Mouse (Mus musculus): ENCODE results near the gene Dock10. TPM values are rescaled to one million over a fixed set of nuclear protein-coding genes. Genes with fewer than 3 reads are reported as not detected.

The Dock10 gene
- polyA plus RNA-seq, 1 experiment from 2014 or later: 2.8 TPM

DNA sequence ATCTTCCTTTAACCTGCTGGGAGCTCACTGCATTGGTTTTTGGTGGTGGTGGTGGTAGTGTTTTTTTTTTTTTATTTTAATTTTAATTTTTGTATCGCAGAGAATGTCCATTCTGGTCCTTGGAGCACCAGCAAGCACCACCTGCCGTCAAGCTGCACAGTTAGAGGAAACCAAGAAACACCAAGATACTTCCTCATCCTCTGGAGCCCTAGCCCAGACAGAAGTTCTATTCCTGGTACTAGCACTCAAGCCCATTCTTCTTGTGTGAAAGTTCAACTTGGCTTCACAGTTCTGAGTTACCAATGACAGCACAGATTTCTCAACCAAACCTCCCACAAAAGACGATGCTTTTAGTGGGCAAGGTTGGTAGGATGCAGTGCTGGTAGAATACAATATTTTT lies 86.6 kb downstream of the Dock10 start:
- no peak overlapping the region for H3K9ac ChIP-seq (ENCODE audit: low read length)
- no peak overlapping the region for H3K27ac ChIP-seq (replicated peaks)
- no peaks in the 10 kb centered on the region for H3K9me3 ChIP-seq (ENCODE audit: control insufficient read depth, low read length)
- no peaks in the 10 kb centered on the region for H3K36me3 ChIP-seq (ENCODE audit: control insufficient read depth, insufficient read depth, low read length)
- 73% methylated on average over 3 of the region's 3 CpGs for WGBS
- no peak overlapping the region for H3K4me3 ChIP-seq (ENCODE audit: low read depth, low read length)
- no peak overlapping the region for H3K4me2 ChIP-seq (replicated peaks; ENCODE audit: low read depth)
- H3K27me3 ChIP-seq (ENCODE audit: control insufficient read depth, insufficient read depth, low read length): no peaks in the 10 kb centered on the region
- ATAC-seq (ENCODE audit: low FRiP score, low TSS enrichment) (no peak), DNase-seq (ENCODE audit: low spot score) (no peak)
- TF ChIP-seq EP300 (optimal IDR thresholded peaks at IDR 0.05) (no peak), CTCF (IDR thresholded peaks at IDR 0.05; ENCODE audit: low read depth) (no peak)
- H3K4me1 ChIP-seq (replicated peaks; ENCODE audit: control insufficient read depth, insufficient read depth): no peaks in the 10 kb centered on the region

DNA sequence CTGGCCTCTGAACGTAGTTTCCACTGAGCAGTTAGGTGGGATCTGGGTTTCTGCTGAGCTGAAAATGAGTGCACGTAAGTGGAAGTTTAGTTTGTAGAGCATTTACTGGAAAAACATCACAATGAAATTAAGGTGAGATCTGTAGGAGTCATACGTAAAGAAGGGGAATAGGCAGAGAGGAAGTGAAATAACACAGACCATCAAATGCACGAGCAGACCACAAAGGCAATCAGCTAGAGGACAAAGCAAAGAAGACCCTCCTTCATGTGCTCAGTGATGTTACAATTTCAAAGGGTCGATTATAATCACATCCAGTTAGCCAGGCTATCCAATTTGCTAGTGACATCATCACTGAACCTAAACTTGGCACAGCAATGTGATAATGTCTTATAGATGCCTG lies 87.3 kb downstream of the Dock10 start:
- DNase-seq (ENCODE audit: low spot score) (no peak), ATAC-seq (ENCODE audit: low FRiP score, low TSS enrichment) (no peak)
- H3K27me3 ChIP-seq (ENCODE audit: control insufficient read depth, insufficient read depth, low read length): no peaks in the 10 kb centered on the region
- no peaks in the 10 kb centered on the region for H3K4me1 ChIP-seq (replicated peaks; ENCODE audit: control insufficient read depth, insufficient read depth)
- 64% methylated on average over 5 of the region's 5 CpGs for WGBS
- TF ChIP-seq CTCF (IDR thresholded peaks at IDR 0.05; ENCODE audit: low read depth) (no peak), EP300 (optimal IDR thresholded peaks at IDR 0.05) (no peak)
- no peak overlapping the region for H3K27ac ChIP-seq (replicated peaks)
- no peak overlapping the region for H3K4me3 ChIP-seq (ENCODE audit: low read depth, low read length)
- H3K9me3 ChIP-seq (ENCODE audit: control insufficient read depth, low read length): no peaks in the 10 kb centered on the region
- no peak overlapping the region for H3K4me2 ChIP-seq (replicated peaks; ENCODE audit: low read depth)
- H3K36me3 ChIP-seq (ENCODE audit: control insufficient read depth, insufficient read depth, low read length): no peaks in the 10 kb centered on the region
- H3K9ac ChIP-seq (ENCODE audit: low read length): no peak overlapping the region

DNA sequence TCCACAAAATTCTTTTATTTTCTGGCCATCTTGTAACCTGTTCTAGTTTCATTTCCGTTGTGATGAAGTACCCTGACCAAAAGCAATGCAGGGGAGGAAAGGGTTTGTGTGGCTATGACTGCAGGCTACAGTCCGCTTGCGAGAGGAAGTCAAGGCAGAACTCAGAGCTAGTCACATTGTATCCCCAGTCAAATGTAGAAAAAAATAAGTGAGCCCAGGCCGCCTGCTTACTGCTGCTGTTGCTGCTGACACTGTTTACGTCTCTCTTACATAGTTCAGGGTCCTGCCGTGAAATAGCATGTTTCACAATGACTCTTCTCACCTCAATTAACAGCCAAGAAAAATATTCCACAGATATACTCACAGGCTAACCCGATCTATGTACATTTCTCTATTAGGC lies 87.9 kb downstream of the Dock10 start:
- H3K4me1 ChIP-seq (replicated peaks; ENCODE audit: control insufficient read depth, insufficient read depth): no peaks in the 10 kb centered on the region
- TF ChIP-seq EP300 (optimal IDR thresholded peaks at IDR 0.05): no peak
- no peak for TF ChIP-seq CTCF (IDR thresholded peaks at IDR 0.05; ENCODE audit: low read depth)
- ATAC-seq (ENCODE audit: low FRiP score, low TSS enrichment) (no peak), DNase-seq (ENCODE audit: low spot score) (no peak)
- H3K4me2 ChIP-seq (replicated peaks; ENCODE audit: low read depth): no peak overlapping the region
- no peak overlapping the region for H3K9ac ChIP-seq (ENCODE audit: low read length)
- no peak overlapping the region for H3K27ac ChIP-seq (replicated peaks)
- H3K9me3 ChIP-seq (ENCODE audit: control insufficient read depth, low read length): no peaks in the 10 kb centered on the region
- no peak overlapping the region for H3K4me3 ChIP-seq (ENCODE audit: low read depth, low read length)
- WGBS: 72% methylated on average over 7 of the region's 7 CpGs
- H3K36me3 ChIP-seq (ENCODE audit: control insufficient read depth, insufficient read depth, low read length): no peaks in the 10 kb centered on the region
- no peaks in the 10 kb centered on the region for H3K27me3 ChIP-seq (ENCODE audit: control insufficient read depth, insufficient read depth, low read length)

DNA sequence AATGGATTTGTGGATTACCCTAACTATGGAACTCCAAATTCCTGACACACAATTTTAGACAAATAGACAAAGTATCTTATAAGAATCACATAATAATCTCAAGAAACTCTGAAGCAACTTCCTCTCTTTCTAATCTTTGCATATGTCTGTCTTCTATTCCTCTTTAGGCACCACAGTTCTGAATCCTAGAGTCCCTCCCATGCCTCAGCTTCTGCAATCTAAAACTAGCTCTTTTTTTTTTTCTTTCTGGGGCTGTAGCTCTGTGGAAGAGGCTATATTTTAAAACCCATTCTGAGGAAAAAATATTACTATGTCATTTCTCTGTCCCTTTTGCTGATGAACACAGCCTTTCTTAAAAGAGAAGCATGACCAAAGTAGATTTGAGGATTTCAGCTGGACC lies 92.6 kb downstream of the Dock10 start:
- H3K4me2 ChIP-seq (replicated peaks; ENCODE audit: low read depth): no peak overlapping the region
- no peak for DNase-seq (ENCODE audit: low spot score)
- H3K9me3 ChIP-seq (ENCODE audit: control insufficient read depth, low read length): no peaks in the 10 kb centered on the region
- H3K4me1 ChIP-seq (replicated peaks; ENCODE audit: control insufficient read depth, insufficient read depth): no peaks in the 10 kb centered on the region
- H3K36me3 ChIP-seq (ENCODE audit: control insufficient read depth, insufficient read depth, low read length): no peaks in the 10 kb centered on the region
- no peak overlapping the region for H3K27ac ChIP-seq (replicated peaks)
- H3K9ac ChIP-seq (ENCODE audit: low read length): no peak overlapping the region
- no peak for ATAC-seq (ENCODE audit: low FRiP score, low TSS enrichment)
- TF ChIP-seq EP300 (optimal IDR thresholded peaks at IDR 0.05) (no peak), CTCF (IDR thresholded peaks at IDR 0.05; ENCODE audit: low read depth) (no peak)
- H3K4me3 ChIP-seq (ENCODE audit: low read depth, low read length): no peak overlapping the region
- no peaks in the 10 kb centered on the region for H3K27me3 ChIP-seq (ENCODE audit: control insufficient read depth, insufficient read depth, low read length)

DNA sequence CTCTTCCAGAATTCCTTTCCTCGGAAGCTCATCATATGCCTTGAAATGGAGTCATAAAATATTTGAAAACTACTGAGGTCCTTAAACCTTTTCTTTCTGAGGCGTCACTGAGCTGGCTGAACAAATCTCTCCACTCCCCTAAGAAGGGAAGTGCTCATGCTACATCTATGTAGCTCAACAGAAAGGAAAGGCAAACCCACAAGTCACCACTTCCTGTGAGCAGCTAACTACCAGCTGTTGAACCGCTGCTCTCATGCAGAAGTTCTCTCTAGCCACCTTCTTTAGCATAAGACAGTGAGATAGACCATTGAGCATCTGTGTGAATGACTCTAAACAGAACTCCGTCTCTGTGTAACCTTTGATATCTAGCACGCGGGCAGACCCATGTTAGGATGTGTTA lies 93.2 kb downstream of the Dock10 start:
- H3K27me3 ChIP-seq (ENCODE audit: control insufficient read depth, insufficient read depth, low read length): no peaks in the 10 kb centered on the region
- H3K36me3 ChIP-seq (ENCODE audit: control insufficient read depth, insufficient read depth, low read length): no peaks in the 10 kb centered on the region
- DNase-seq (ENCODE audit: low spot score): no peak
- TF ChIP-seq EP300 (optimal IDR thresholded peaks at IDR 0.05) (no peak), CTCF (IDR thresholded peaks at IDR 0.05; ENCODE audit: low read depth) (no peak)
- H3K4me3 ChIP-seq (ENCODE audit: low read depth, low read length): no peak overlapping the region
- no peaks in the 10 kb centered on the region for H3K9me3 ChIP-seq (ENCODE audit: control insufficient read depth, low read length)
- H3K9ac ChIP-seq (ENCODE audit: low read length): no peak overlapping the region
- WGBS: 81% methylated on average over 6 of the region's 6 CpGs
- no peaks in the 10 kb centered on the region for H3K4me1 ChIP-seq (replicated peaks; ENCODE audit: control insufficient read depth, insufficient read depth)
- no peak for ATAC-seq (ENCODE audit: low FRiP score, low TSS enrichment)
- no peak overlapping the region for H3K27ac ChIP-seq (replicated peaks)
- no peak overlapping the region for H3K4me2 ChIP-seq (replicated peaks; ENCODE audit: low read depth)

DNA sequence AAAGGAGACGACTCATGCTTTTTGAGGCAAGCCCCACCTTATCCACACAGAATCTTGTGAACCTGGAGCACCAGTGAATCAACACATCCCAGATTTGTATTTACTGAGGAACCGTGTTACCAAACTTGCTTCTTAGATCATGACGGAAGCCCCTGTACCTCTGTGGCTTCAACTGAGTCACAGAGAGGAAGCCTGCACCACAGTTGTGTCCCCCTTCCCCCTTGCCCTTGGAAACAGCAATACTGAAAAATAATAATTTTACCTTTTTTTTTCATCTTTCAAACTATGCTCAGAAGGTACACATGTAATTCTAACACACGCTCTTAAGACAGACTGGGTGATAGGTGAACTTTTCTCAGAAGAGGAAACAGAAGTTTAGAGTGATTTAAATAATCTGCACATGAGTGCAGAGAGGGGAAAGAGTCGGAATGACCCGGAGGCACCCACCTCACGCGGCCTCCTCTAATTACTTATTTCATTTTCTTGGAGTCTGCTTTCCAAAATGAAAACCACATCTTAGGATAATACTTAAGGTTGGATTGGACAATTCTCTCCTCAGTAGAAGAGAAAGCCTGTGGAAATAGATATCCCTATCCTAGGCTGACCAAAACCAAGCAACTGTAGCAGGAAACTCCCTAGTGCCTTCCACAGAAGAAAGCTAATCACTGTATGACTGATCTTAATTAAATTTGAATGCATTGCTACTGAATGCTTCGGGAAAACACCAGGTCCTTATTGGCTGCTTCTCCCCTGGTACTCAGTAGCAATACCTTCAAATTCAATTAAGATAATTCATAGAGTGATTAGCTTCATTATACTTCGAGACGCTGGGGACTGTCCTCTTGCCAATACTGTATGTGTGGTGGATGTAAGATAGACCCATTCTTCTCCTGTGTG lies 96.6 kb downstream of the Dock10 start:
- ATAC-seq (ENCODE audit: low FRiP score, low TSS enrichment) (no peak), DNase-seq (ENCODE audit: low spot score) (no peak)
- H3K27me3 ChIP-seq (ENCODE audit: control insufficient read depth, insufficient read depth, low read length): no peaks in the 10 kb centered on the region
- WGBS: 76% methylated on average over 11 of the region's 11 CpGs
- H3K4me2 ChIP-seq (replicated peaks; ENCODE audit: low read depth): no peak overlapping the region
- H3K4me1 ChIP-seq (replicated peaks; ENCODE audit: control insufficient read depth, insufficient read depth): no peaks in the 10 kb centered on the region
- H3K4me3 ChIP-seq (ENCODE audit: low read depth, low read length): no peak overlapping the region
- H3K27ac ChIP-seq (replicated peaks): no peak overlapping the region
- H3K9ac ChIP-seq (ENCODE audit: low read length): no peak overlapping the region
- no peak for TF ChIP-seq CTCF (IDR thresholded peaks at IDR 0.05; ENCODE audit: low read depth)
- no peak for TF ChIP-seq EP300 (optimal IDR thresholded peaks at IDR 0.05)
- no peaks in the 10 kb centered on the region for H3K9me3 ChIP-seq (ENCODE audit: control insufficient read depth, low read length)
- no peaks in the 10 kb centered on the region for H3K36me3 ChIP-seq (ENCODE audit: control insufficient read depth, insufficient read depth, low read length)

All from stomach, postnatal 0 days (tissue).